Mouse (Mus musculus): ENCODE data around the gene Skil.
A peak's percentile ranks its signal among the peaks of the same experiment; 100 is the strongest.
"Not testable (repeated sequence)": the region's sequence is repeated elsewhere in the genome, so short reads cannot be mapped to it uniquely, and the experiment has no call there.

The Skil gene

GRCm38 (mm10) chr3:31126848-31127247 lies 32.0 kb downstream of the Skil start:
- DNase-seq (ENCODE audit: low spot score in 2 of 2), result no peak

DNA sequence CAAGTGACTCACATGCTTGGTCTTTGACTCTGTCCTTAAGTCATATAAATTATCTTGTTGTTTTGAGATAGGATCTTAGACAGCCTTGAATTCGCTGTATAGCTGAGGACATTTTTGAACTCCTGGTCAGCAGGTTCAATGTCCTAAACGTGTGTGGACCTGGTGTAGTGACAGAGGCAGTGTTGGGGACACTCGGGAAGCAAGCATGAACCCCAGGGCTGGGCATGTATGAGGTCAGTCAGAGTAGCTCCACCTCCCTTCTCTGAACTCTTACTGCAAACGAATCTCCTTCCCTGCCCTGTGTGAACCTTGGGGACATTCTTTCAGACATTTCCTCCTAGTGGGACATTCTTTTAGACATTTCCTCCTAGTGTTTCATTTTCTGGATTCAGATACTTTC lies 34.9 kb downstream of the Skil start:
- DNase-seq (ENCODE audit: low spot score in 2 of 2), result no peak

DNA sequence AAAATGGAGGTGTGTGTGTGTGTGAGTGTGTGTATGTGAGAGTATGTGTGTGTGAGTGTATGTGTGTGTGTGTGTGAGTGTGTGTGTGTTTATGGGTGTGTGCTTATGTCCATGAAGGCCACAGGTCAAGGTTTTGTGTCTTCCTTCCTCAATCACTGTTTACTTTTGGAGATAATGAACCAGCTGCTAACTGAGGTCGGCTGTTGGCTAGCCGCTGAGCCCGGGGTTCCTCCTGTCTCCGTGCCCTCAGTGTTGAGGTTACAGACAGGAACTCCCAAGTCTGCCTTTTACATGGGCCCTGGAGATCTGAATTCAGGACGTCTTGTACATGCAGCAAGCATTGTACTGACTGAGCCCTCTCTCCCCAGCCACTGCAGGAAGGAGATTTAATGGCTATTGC lies 38.8 kb downstream of the Skil start:
- DNase-seq (ENCODE audit: low spot score in 2 of 2), result no peak

DNA sequence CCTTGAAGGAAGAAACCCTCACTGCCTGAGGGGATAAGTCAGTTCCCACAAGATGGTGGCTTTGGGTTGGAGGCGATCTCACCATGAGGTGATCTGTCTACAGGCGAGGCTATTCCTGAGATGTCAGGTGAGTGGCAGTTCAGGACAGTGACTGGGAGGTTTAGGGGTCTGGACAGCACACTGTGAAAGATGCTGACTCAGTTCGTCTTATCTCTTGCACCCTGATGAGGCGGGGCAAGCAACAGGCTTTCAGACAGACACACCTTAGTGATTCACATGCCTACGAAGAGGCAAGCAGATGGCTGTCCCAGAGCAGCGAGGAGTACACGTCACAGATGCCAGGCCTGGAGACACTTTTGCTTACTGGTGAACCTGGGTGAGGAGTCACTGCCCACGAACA lies 39.4 kb downstream of the Skil start:
- DNase-seq (ENCODE audit: low spot score in 2 of 2), result no peak

DNA sequence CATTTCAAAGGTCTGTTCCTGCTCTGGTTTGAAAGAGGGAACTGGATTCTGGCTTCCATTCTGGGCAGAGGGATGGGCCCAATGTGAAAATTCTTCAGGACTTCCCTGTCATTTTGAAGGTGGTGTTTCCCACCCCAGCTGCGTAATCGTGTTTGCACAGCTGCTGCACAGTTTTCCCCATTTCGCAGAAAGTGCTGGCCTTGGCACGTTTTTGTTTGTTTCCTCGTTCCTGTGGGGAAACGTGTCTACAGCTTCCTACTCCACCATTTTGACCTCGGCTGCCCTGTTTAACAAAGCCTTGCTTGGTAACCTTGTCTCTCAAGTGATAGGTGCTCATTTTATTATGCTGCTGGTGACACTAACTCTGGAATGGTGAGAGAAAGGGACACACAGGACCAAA lies 39.8 kb downstream of the Skil start:
- DNase-seq (ENCODE audit: low spot score in 2 of 2), result no peak

DNA sequence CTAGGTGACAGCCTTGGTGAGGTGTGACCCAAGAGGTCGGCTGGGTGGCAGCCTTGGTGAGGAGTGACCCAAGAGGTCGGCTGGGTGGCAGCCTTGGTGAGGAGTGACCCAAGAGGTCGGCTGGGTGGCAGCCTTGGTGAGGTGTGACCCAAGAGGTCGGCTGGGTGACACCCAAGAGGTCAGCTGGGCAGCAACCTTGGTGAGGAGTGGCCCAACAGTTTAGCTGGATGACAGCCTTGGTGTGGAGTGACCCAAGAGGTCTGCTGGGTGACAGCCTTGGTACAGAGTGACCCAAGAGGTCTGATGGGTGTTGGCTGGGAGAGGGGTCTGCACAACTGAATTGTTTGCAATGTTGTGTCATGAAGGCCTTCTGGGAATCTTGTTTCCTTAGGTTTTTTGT lies 41.7 kb downstream of the Skil start:
- DNase-seq (ENCODE audit: low spot score in 2 of 2), result not testable (repeated sequence)

DNA sequence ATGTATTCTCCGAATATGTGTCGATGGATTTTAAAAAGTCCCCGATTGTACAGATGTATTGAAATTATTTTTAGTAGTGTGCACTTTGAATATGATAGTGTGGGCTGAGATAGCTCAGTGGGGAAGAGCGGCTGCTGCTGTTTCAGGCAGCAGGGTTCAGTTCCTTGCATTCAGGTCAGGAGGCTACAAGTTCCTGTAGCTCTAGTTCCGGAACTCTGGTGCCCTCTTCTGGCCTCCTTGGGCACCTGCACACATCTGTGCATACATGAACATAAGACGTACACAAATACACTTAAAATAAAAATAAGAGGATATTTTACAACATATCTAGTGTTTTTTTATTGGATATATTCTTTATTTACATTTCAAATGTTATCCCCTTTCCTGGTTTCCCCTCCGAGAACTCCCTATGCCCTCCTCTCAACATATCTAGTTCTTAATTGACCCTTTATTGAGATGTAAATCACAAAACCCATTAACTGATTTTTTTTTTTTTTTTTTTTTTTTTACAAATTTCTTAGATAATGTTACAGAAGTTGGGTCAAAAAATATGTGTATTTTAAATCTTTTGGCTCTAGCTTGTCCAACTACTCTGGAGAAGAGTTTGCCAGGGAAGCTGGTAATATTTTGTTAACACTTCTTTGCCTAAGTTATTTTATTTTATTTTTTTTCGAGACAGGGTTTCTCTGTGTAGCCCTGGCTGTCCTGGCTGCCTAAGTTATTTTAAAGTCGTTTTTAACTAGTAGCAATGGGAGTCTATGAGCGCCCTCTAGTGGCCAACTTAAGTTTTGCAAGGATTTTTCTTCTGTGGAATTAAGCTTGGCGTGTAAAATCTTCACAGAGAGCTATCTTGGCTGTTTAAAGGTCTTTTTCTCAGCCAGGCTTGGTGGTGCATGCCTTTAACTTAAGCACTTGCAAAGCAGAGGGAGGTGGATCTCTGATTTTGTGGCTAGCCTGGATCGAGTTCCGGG lies 43.9 kb downstream of the Skil start:
- peak; percentile 40 to 49 for DNase-seq (ENCODE audit: low spot score in 2 of 2)

- DNase-seq (ENCODE audit: low spot score in 2 of 2), result no peak
These were observed 46.8 kb downstream of the Skil start for GRCm38 (mm10) chr3:31141621-31142020.

- not testable (repeated sequence) for DNase-seq (ENCODE audit: low spot score in 2 of 2)
These were observed 50.4 kb downstream of the Skil start for GRCm38 (mm10) chr3:31145222-31145621.

DNA sequence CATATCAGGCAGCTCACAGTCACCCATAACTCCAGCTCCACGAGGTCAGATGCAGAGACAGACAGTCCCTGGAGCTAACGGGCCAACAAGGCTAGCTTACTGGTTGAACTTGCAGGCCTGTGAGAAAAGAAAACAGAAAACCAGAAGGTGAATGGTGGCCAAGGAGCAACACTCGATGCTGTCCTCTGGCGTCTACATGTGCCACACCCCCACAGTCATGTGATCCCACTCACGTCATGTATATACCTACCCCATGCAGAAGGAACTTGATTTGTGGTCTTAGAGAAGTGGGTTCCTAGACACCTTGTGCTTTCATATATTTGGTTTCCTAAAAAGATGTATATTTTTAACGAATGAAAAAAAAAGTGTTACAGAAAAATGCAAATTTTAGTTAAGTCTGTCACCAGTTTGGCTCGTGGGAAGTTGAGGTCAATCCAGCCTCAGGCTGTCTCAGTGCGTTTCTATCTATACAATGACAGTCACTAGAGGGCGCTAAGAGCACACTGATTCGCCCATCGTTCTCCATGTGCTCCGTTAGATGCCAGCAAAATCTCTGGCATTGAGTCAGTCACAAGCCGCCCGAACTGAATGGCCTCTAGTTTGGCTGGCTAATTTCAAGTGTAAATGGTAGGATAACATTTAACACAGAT lies 50.9 kb downstream of the Skil start:
- DNase-seq (ENCODE audit: low spot score in 2 of 2), result peak; percentile 53 to 73

DNA sequence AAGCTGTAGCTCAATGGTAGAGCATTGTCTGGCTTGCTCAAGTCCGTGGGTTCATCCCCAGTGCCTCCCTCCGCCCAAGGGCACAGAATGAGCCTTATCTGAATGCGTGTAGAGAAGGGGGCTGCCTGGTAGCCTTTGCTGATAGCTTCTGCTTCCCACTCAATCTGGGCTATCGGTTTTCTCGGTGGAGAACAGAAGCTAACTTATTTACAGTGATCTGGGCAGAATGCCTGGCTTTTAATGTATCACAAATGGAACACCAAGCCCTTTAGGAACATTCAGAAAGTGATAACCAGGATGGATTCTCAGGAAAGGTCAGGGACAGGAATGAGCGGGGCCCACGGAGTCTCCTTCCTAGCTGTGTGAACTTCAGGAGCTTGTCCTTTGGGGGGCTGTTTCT lies 53.7 kb downstream of the Skil start:
- DNase-seq (ENCODE audit: low spot score in 2 of 2), result no peak

DNA sequence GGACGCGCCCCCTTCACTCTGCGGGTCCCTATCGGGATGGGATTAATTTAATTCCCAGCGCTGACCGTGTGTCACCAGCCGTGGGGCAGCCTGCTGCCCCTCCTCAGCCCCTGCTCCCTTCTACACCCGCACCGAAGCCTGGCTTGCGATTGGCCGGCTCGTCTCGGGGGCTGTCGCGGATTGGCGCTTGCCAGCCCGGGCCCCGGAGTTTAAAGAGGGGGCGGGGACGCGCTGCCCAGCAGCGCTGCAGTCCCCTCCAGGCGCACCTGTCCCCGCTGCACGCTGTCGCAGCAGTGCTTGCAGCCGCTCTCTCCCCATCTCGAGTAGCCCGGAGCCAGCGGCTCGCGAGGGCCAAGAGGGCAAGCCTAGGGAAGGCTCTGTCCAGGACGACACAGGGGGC lies 54.8 kb downstream of the Skil start, which contains the start of gene Cldn11:
Gene Cldn11 (plus strand): TSS at position 215 of the 400 bp plus-strand sequence.
- no peak for DNase-seq (ENCODE audit: low spot score in 2 of 2)

- DNase-seq (ENCODE audit: low spot score in 2 of 2), result peak in 1 of 2 experiments; percentile 17
These were observed 57.2 kb downstream of the Skil start for GRCm38 (mm10) chr3:31152108-31152507.

DNA sequence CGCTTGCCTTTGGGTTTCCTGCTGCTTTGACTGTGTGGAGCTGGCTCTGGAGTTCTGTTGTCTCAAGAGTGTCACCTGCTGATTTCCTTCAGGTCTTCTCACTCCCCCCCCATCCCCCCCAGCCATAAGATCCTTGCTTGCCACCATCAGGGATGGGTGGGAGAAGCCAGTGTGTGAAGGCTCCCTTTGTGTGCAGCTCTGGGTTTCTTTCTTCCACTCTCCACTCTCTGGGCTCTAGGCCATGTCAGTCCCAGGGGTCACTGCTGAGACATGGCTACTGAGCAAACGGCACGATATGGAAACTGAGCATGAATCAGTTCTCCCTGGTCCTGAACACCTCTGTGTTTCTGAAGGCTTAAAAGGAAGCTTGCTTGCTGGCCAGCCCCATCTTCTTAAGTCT lies 61.3 kb downstream of the Skil start:
- no peak for DNase-seq (ENCODE audit: low spot score in 2 of 2)

GRCm38 (mm10) chr3:31157776-31158175 lies 62.9 kb downstream of the Skil start:
- DNase-seq (ENCODE audit: low spot score in 2 of 2), result no peak

GRCm38 (mm10) chr3:31160046-31160445 lies 65.2 kb downstream of the Skil start:
- no peak for DNase-seq (ENCODE audit: low spot score in 2 of 2)

DNA sequence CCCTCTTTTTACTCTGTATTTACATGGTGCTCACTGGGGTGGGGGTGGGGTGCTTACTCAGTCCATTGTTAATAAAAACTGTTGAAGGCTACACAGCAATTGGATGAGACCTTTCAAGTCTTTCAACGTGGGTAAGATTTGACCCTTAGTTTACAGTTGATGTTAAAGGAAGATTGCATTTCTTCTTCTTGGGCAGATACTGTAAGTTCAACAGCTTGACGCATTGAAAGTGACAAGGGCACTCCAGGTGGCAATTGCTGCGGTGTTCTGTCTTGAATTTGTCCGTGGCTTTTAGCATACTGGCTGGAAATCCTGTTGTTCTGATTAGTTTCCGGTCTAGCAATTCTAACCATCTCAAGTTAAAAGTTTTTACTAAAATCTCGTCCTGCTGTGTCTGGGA lies 66.5 kb downstream of the Skil start:
- no peak for DNase-seq (ENCODE audit: low spot score in 2 of 2)

DNA sequence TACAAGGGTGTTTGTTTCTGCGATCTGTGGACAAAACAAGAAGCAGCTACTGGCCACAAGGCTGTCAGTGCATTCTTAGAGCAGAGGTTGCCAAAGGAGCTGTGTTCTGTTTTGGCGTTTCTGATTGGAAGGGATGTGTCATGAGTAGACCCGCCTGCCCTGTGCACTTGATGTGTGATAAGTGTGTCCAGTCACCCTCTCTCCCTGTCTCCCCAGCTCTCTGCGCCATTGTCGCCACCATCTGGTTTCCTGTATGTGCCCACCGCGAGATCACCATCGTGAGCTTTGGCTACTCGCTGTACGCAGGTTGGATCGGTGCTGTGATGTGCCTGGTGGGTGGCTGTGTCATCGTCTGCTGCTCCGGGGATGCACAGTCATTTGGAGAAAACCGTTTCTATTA lies 68.0 kb downstream of the Skil start:
- DNase-seq (ENCODE audit: low spot score in 2 of 2), result no peak

GRCm38 (mm10) chr3:31165803-31166202 lies 70.9 kb downstream of the Skil start:
- no peak for DNase-seq (ENCODE audit: low spot score in 2 of 2)

GRCm38 (mm10) chr3:31166365-31166871 lies 71.6 kb downstream of the Skil start:
- peak; percentile 34 to 36 for DNase-seq (ENCODE audit: low spot score in 2 of 2)

Measured in right cerebral cortex, postnatal 36 days (tissue).